Comparison of ENCODE assay signal across 18 mouse cellular contexts in the genomic region with DNA sequence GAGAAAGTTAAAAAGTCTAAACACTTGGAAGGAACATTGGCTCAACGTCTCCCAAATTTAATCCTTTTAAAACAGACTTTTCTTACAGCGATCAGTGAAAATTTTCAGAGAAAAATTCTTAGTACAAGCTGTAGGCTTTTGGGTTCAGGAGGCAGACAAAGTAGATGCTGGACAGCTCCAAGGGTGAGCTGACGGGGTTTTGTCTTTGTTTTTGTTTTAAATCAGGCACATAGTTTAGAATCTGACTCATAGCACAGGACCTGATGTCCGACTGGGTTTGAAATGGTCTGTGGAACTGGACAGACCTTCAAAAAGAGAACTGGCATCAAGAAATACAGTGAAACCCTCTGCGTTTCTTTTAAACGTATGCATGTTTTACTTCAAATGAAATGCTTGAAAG.
DNase-seq lines count a peak whose midpoint lies in the region; ATAC-seq and TF ChIP-seq lines count a peak whose summit lies in the region.
"Had no signal": no experiment of that assay in that cellular context is flagged by ENCODE, and none has a peak within 500 bp of the region (broad histone marks: within the 10 kb centered on the region; RNA-seq: fewer than 3 reads in every experiment).

No protein-coding gene starts in this region.

- H3K4me1 ChIP-seq in limb, embryonic 14.5 days (ENCODE audit: control insufficient read depth, insufficient read depth, low read length), result no peaks in the 10 kb centered on the region
- no peaks in the 10 kb centered on the region for H3K4me1 ChIP-seq in limb, embryonic 10.5 days
- H3K4me1 ChIP-seq: embryonic facial prominence, embryonic 13.5 days; forebrain, embryonic 10.5 days; hindbrain, embryonic 12.5 days; kidney, embryonic 15.5 days; liver, embryonic 12.5 days; midbrain, embryonic 15.5 days; stomach, embryonic 15.5 days had no signal

- no peak for TF ChIP-seq POLR2A in limb, embryonic 14.5 days (IDR thresholded peaks at IDR 0.05; ENCODE audit: borderline replicate concordance, extremely low read depth, insufficient read depth, insufficient read length)
- no peak for TF ChIP-seq POLR2A in myocyte (IDR thresholded peaks at IDR 0.05; ENCODE audit: insufficient read length, low read depth)

- WGBS in limb, embryonic 14.5 days, result 55% methylated on average over 6 of the region's 6 CpGs
- 73% methylated on average over 6 of the region's 6 CpGs for WGBS in limb, embryonic 10.5 days

- no peak overlapping the region for H3K27ac ChIP-seq in limb, embryonic 14.5 days (replicated peaks; ENCODE audit: low read depth, low read length)
- H3K27ac ChIP-seq in limb, embryonic 10.5 days, result no peak overlapping the region
- H3K27ac ChIP-seq: embryonic facial prominence, embryonic 13.5 days; forebrain, embryonic 10.5 days; hindbrain, embryonic 12.5 days; kidney, embryonic 15.5 days; liver, embryonic 12.5 days; midbrain, embryonic 15.5 days; stomach, embryonic 15.5 days had no signal

- no peaks in the 10 kb centered on the region for H3K9me3 ChIP-seq in limb, embryonic 14.5 days (ENCODE audit: control insufficient read depth, low read length)
- H3K9me3 ChIP-seq in limb, embryonic 10.5 days (replicated peaks), result no peaks in the 10 kb centered on the region
- H3K9me3 ChIP-seq: embryonic facial prominence, embryonic 13.5 days; forebrain, embryonic 10.5 days; hindbrain, embryonic 12.5 days; kidney, embryonic 15.5 days; liver, embryonic 12.5 days; midbrain, embryonic 15.5 days; stomach, embryonic 15.5 days had no signal

- H3K4me2 ChIP-seq in limb, embryonic 14.5 days (replicated peaks; ENCODE audit: low read depth, low read length, severe bottlenecking), result no peak overlapping the region
- no peak overlapping the region for H3K4me2 ChIP-seq in myocyte (ENCODE audit: low read depth)
- H3K4me2 ChIP-seq: embryonic facial prominence, embryonic 13.5 days; hindbrain, embryonic 12.5 days; kidney, embryonic 15.5 days; liver, embryonic 12.5 days; midbrain, embryonic 15.5 days; stomach, embryonic 15.5 days had no signal

- ATAC-seq in limb, embryonic 14.5 days (ENCODE audit: low FRiP score, low read depth), result no peak
- ATAC-seq: liver, embryonic 12.5 days; midbrain, embryonic 15.5 days had no signal

- H3K9ac ChIP-seq in limb, embryonic 14.5 days (ENCODE audit: low read depth, low read length, severe bottlenecking), result no peak overlapping the region
- H3K9ac ChIP-seq: embryonic facial prominence, embryonic 13.5 days; hindbrain, embryonic 12.5 days; kidney, embryonic 15.5 days; liver, embryonic 12.5 days; midbrain, embryonic 15.5 days; stomach, embryonic 15.5 days had no signal

- intact Hi-C loops in left cerebral cortex, postnatal 4 days (cut with DNase I), result no loop called here

- no peaks in the 10 kb centered on the region for H3K79me2 ChIP-seq in myocyte (ENCODE audit: control insufficient read depth, insufficient read depth)

- no peak overlapping the region for H3K4me3 ChIP-seq in limb, embryonic 14.5 days (replicated peaks; ENCODE audit: low read length)
- H3K4me3 ChIP-seq in limb, embryonic 10.5 days, result no peak overlapping the region
- H3K4me3 ChIP-seq in myocyte, result no peak overlapping the region
- H3K4me3 ChIP-seq: embryonic facial prominence, embryonic 13.5 days; forebrain, embryonic 10.5 days; hindbrain, embryonic 12.5 days; kidney, embryonic 15.5 days; liver, embryonic 12.5 days; midbrain, embryonic 15.5 days; stomach, embryonic 15.5 days had no signal

- peak; percentile 5 for DNase-seq in adrenal gland, adult 2 months
- DNase-seq in adrenal gland, postnatal 25 days, result no peak
- DNase-seq in limb, embryonic 14.5 days (ENCODE audit: low spot score), result peak; percentile 14
- DNase-seq in limb, embryonic 10.5 days (ENCODE audit: low spot score), result no peak
- peak; percentile 69 for DNase-seq in NIH3T3 (ENCODE audit: low read depth)
- DNase-seq in frontal cortex, postnatal 10 days (ENCODE audit: low spot score in 2 of 2), result no peak
- no peak for DNase-seq in left cerebral cortex, postnatal 4 days
- DNase-seq: cerebellum, adult 9-11 months; gastrocnemius, postnatal 10 days; right cerebral cortex, postnatal 14 days had no signal

- peaks cover 31% of the 10 kb centered on the region for H3K36me3 ChIP-seq in limb, embryonic 14.5 days (ENCODE audit: control insufficient read depth, insufficient read depth, low read length)
- peaks cover 21% of the 10 kb centered on the region for H3K36me3 ChIP-seq in limb, embryonic 10.5 days
- no peaks in the 10 kb centered on the region for H3K36me3 ChIP-seq in myocyte (ENCODE audit: control insufficient read depth, insufficient read depth)
- H3K36me3 ChIP-seq: hindbrain, embryonic 12.5 days; liver, embryonic 12.5 days; midbrain, embryonic 15.5 days; stomach, embryonic 15.5 days had no signal

- no peak overlapping the region for H3ac ChIP-seq in myocyte (ENCODE audit: control insufficient read depth, insufficient read length)

- no peaks in the 10 kb centered on the region for H3K27me3 ChIP-seq in limb, embryonic 14.5 days (ENCODE audit: control insufficient read depth, insufficient read depth, low read length)
- no peaks in the 10 kb centered on the region for H3K27me3 ChIP-seq in limb, embryonic 10.5 days (ENCODE audit: low read depth, poor library complexity, severe bottlenecking)
- H3K27me3 ChIP-seq in myocyte (ENCODE audit: control insufficient read depth, insufficient read depth, insufficient read length), result no peaks in the 10 kb centered on the region
- H3K27me3 ChIP-seq: embryonic facial prominence, embryonic 13.5 days; hindbrain, embryonic 12.5 days; kidney, embryonic 15.5 days; liver, embryonic 12.5 days; midbrain, embryonic 15.5 days; stomach, embryonic 15.5 days had no signal

TF ChIP-seq in myocyte, 11 proteins besides CTCF, POLR2A, EP300 and RAD21:
- TF ChIP-seq POLR2AphosphoS2 (IDR thresholded peaks at IDR 0.05; ENCODE audit: insufficient read length, low read depth) (no peak), REST (IDR thresholded peaks at IDR 0.05; ENCODE audit: insufficient read depth, insufficient read length) (peak; percentile 49), CEBPB (IDR thresholded peaks at IDR 0.05; ENCODE audit: insufficient read depth, poor library complexity, severe bottlenecking) (no peak), MYOD1 (IDR thresholded peaks at IDR 0.05; ENCODE audit: control insufficient read depth in 1 of 3, insufficient read length in 2 of 3, low read depth in 2 of 3) (no peak), MYOG (IDR thresholded peaks at IDR 0.05; ENCODE audit: control insufficient read depth in 1 of 3, insufficient read depth in 1 of 3, insufficient read length in 2 of 3, low read depth in 2 of 3) (no peak)
TF ChIP-seq in myocyte: peak in this region for 1.

Comparison
In these comparisons a context has a peak if more than half of its experiments do, and no peak if none do; other contexts are left out.
1. DNase-seq: peak in adrenal gland, adult 2 months (single experiment), limb, embryonic 14.5 days (single experiment) and NIH3T3 (single experiment); none in adrenal gland, postnatal 25 days (single experiment), limb, embryonic 10.5 days (single experiment), frontal cortex, postnatal 10 days (0 of 2) and left cerebral cortex, postnatal 4 days (single experiment).